Comparison of ENCODE assay signal across 8 mouse cellular contexts in genomic region chr11:88553521-88554310, GRCm38 (mm10).
DNase-seq lines count a peak whose midpoint lies in the region; ATAC-seq and TF ChIP-seq lines count a peak whose summit lies in the region.

No protein-coding gene starts in this region.

- no peaks in the 10 kb centered on the region for H3K9me3 ChIP-seq in heart, postnatal 0 days (replicated peaks; ENCODE audit: control insufficient read depth, low read length)
- no peaks in the 10 kb centered on the region for H3K9me3 ChIP-seq in liver, embryonic 15.5 days (replicated peaks)

- no peak for TF ChIP-seq CTCF in gastrocnemius, adult 2 months (IDR thresholded peaks at IDR 0.05)
- TF ChIP-seq CTCF in heart, postnatal 0 days (IDR thresholded peaks at IDR 0.05; ENCODE audit: low read depth), result no peak

- H3K4me3 ChIP-seq in gastrocnemius, adult 2 months, result no peak overlapping the region
- H3K4me3 ChIP-seq in heart, postnatal 0 days (ENCODE audit: low read depth, low read length), result no peak overlapping the region
- H3K4me3 ChIP-seq in liver, embryonic 15.5 days (replicated peaks), result no peak overlapping the region

- H3K4me1 ChIP-seq in heart, postnatal 0 days (ENCODE audit: control insufficient read depth, insufficient read depth), result peaks cover 74% of the 10 kb centered on the region
- H3K4me1 ChIP-seq in liver, embryonic 15.5 days (replicated peaks), result peaks cover 69% of the 10 kb centered on the region

- 54% methylated on average over 11 of the region's 11 CpGs for WGBS in heart, postnatal 0 days
- WGBS in liver, embryonic 15.5 days (ENCODE audit: insufficient replicate concordance), result 43% methylated on average over 11 of the region's 11 CpGs

- no peak for TF ChIP-seq EP300 in heart, postnatal 0 days (IDR thresholded peaks at IDR 0.05; ENCODE audit: low read depth)

- no peak overlapping the region for H3K4me2 ChIP-seq in heart, postnatal 0 days (ENCODE audit: low read depth, low read length)
- H3K4me2 ChIP-seq in liver, embryonic 15.5 days, result peak overlapping the region; percentile 29

- peak overlapping the region; percentile 86 for H3K27ac ChIP-seq in gastrocnemius, adult 2 months
- H3K27ac ChIP-seq in heart, postnatal 0 days (ENCODE audit: low read depth), result peak overlapping the region; percentile 72
- H3K27ac ChIP-seq in liver, embryonic 15.5 days (replicated peaks), result peak overlapping the region; percentile 46; the same call in 1 of the 2 replicates

- intact Hi-C loops in gastrocnemius, adult 2 months (cut with DNase I), result loop anchor here (2.0 to 5.0 kb wide), 6 partner anchors 41 to 301 kb away; partner anchors contain the start of gene Msi2

- DNase-seq in gastrocnemius, adult 2 months, result no peak
- DNase-seq in gastrocnemius, postnatal 10 days, result no peak
- DNase-seq in 3T3-L1 (ENCODE audit: low read depth, low spot score), result peak; percentile 27
- no peak for DNase-seq in heart, postnatal 0 days (ENCODE audit: low spot score)
- DNase-seq in spleen, postnatal 4 days (ENCODE audit: low spot score in 2 of 2), result no peak
- DNase-seq in adrenal gland, postnatal 4 days (ENCODE audit: low spot score in 2 of 2), result no peak
- no peak for DNase-seq in embryo, embryonic 10 days (ENCODE audit: low spot score)

- no peak overlapping the region for H3K9ac ChIP-seq in heart, postnatal 0 days (replicated peaks; ENCODE audit: low read depth, low read length)
- H3K9ac ChIP-seq in liver, embryonic 15.5 days, result no peak overlapping the region

- no peaks in the 10 kb centered on the region for H3K27me3 ChIP-seq in heart, postnatal 0 days (ENCODE audit: control insufficient read depth, insufficient read depth, low read length)
- no peaks in the 10 kb centered on the region for H3K27me3 ChIP-seq in liver, embryonic 15.5 days

- no peaks in the 10 kb centered on the region for H3K36me3 ChIP-seq in heart, postnatal 0 days (replicated peaks; ENCODE audit: control insufficient read depth, insufficient read depth, low read length)
- H3K36me3 ChIP-seq in liver, embryonic 15.5 days (replicated peaks), result no peaks in the 10 kb centered on the region

- no peak for ATAC-seq in heart, postnatal 0 days (ENCODE audit: insufficient read depth, low read depth)
- peak; percentile 68 for ATAC-seq in liver, embryonic 15.5 days (ENCODE audit: insufficient read depth)
